Mouse (Mus musculus): ENCODE measurements around the gene Gjb3. TPM values are rescaled to one million over a fixed set of nuclear protein-coding genes. Genes with fewer than 3 reads are reported as not detected.

Gene Gjb3
- polyA plus RNA-seq, 3 experiments from 2014 or later = 0.20 TPM; not detected in 2

DNA sequence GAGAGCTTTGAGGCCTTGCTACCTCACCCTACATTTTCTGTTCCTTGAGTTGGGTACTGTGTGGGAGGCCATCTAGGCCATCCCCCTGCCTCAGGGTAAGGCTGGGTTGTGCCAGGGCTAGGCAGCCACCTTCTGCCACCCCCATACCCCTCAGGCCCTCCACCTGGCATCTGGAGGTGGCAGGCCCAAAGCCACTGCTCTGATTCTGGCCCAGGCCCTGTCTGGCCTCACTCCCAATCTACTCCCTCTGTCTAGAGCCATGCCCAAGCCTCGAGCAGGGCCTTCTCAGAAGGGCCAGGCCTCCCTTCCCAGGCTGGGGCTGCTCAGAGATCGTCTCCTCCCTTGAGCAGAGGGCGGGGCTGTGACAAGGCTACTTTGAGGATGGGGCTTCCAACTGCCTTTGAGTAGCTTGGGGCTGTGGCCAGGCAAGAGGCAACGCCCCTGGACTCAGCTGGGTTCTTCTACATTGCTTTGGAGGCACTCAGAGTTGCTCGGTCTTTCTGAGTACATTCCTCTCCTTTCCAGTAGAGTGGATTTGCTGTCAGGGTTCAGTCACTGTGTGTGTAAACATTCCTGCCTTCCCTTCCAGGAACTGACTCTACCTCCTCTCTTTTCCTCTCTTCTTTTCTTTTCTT, 4.3 kb upstream of the Gjb3 start:
- ATAC-seq = no peak

DNA sequence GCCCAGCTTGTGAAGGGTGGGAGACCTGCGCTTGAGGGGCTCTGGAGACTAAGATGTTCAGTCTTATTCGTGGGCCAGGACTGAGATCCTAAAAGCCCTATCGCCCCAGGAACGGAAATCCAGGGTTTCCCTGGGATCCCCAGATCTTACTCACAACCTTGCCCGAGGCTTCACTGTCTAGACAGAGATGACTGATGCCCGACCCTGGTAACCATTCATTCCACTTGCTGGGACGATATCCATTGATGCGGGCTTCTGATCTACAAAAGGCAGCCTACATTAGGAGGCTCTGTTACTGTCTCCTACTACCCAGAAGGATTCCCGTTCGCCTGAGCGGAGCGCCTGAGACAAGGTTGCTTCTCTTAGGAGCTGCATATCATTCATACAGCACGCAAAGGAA, 527 bp upstream of the Gjb3 start:
- no peak for ATAC-seq

DNA sequence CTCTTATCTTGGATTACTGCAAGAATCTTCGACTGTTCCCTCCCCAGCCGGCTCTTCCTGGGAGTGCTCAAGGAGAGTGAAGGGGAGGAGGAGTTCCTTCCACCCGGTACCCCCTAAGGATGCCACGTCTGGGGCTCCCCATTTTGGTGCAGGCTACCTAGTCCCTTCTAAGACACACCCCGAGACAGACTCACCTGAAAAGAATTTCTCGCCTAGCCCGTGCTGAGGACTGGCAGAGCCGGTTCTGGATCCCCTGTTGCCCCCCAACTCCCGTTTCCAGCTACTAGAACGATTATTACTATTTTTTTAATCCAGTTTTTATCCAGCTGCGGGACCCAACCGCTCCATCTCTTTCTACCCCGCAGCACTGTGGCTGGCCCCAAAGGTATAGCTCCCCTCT, 893 bp downstream of the Gjb3 start:
- ATAC-seq = no peak

DNA sequence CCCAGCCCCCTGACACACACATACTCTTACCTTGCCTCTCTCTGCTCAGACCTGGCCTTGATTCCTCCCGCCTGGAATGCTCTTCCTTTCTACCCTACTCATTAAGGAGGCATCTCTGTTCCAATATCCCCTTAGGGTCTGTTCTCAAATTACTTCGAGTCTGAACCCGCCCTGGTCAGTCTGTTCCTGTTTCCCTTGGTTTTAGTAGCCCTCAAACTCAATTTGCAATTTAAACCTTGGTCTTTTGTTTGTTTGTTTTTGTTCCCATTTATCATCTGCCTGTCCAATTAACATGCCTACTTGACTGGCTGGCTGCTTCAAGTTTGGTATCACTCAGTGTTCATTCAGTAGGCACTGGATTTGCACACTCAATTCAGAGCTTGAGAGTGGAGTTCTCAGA, 1.6 kb downstream of the Gjb3 start:
- ATAC-seq = no peak

DNA sequence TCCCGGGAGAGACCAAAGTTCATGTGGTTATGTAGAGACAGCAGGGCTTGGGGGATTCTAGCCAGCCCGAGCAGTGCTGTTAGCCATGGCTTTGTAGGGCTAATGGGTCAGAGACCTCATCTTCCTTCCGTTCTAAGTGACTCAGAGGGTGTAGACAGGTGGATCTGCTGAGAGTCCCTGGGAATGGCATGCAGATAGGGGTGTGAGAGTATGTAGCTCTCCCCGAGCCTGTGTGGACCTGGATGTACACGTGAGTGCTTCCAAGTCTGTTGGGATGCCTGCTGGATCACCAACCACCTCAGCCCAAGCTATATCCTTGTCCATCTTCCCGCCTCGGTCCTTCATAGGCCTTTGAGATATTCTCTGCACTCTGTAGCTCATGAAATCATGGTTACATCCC, 2.3 kb downstream of the Gjb3 start:
- ATAC-seq = no peak

DNA sequence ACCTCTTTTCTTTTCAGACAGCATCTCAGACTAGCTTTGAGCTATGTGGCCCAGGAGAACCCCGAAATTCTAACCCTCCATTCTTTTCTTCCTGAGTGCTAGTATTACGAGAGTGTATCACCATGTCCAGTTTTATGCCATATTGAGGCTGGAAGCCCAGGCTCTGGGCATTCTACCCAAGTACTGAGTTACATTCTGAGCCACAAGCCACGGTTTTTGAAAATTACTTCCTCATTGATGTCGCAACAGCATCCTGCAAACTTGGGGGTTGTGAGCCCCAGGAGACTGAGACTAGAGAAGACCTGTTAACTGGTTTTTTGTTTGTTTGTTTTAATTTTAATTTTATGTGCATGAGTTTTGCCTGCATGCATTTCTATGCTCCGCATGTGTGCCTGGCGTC, 2.9 kb downstream of the Gjb3 start:
- ATAC-seq = no peak

DNA sequence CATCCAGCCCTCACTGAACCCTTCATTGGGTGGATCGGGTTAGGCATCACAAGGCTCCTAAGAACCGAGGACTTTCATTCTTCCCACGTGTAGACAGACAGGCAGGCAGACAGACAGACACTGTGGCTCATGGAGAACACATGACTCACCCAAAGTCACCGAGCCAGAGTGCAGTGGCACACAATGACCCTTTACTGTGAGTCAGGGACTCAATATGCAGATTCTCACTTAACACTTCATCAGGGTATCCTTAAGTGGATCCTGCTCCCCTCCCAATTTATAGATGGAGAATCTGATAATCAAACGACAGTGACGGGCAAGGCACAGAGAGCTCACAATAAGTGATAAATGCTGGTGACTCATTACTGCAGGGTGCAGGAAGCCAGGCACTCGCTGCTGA, 3.4 kb downstream of the Gjb3 start:
- no peak for ATAC-seq

DNA sequence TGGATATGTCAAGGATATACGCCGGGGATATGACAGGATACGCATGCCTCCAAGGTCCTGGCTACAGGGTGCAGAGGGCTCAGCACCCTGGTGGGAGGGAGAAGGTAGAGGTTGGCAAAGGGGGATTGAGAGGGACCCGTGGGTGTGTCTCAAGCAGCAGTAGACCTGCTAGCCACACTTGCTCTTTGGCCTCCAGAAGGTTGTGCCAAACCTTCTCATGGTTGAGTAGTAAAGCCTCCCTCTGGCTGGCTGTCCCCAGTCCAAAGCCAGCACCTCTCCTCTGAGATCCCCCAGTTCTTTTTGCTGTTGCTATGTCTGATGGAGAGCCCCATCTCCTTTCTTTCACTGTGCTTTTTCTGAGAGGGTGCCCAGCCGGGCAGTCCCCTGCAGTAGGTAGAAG, 5.4 kb downstream of the Gjb3 start:
- ATAC-seq = no peak

DNA sequence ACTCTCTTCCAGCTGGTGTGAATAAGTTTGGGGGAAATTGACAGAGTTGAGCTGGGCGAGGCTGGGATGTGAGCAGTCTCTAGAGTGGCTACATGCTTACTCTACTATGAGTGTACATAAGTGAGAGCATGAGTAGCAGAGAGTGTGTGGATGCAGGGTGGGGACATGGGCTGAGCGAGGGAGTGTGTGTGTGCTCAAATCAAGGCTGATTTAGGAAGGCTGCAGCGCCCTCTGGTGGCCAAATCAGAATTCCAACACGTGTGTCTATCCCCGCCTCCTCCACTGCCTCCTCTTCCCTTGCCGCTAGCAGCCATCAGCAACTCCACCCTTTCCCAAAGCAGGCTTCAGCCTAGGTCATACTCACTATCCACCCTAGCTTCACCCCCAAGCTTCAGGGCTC, 5.9 kb downstream of the Gjb3 start:
- no peak for ATAC-seq

DNA sequence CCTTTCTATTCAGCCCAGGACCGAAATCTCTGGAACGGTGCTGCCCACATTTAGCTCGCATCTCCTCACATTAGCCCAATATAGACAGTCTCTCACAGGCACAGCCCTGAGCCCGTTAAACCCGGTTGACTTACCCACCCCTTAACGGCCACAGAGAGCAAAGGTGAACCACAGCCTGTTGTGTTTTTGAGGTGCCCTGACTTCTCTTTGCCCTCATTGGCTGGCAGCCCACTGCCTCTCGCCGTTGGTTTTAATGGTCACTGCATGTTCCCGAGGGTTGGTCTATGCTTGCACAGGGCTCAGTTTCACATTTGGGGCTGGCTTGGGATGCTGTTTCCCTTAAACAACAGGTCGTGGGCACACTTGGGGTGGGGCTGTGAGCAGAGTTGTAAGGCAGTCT, 6.3 kb downstream of the Gjb3 start:
- ATAC-seq = no peak

DNA sequence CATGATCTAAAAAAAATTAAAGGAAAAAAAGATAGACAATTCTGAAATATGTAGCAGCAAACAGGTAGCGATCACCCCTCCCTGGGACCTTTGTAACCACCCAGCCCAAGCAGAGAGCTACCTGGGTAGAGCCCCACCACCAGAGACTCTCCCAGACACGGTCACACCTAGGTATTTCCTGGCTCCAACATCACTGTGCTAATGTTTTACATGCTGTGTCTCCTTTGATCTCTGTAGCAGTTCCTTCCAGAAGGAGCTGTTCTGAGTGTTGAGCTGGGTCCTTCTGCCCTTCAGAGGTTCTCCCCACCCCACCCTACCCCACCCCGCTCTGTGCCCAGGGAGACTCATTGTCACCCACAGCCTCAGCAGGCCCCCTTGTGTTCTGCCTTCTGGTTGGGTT, 7.0 kb downstream of the Gjb3 start:
- ATAC-seq = no peak

DNA sequence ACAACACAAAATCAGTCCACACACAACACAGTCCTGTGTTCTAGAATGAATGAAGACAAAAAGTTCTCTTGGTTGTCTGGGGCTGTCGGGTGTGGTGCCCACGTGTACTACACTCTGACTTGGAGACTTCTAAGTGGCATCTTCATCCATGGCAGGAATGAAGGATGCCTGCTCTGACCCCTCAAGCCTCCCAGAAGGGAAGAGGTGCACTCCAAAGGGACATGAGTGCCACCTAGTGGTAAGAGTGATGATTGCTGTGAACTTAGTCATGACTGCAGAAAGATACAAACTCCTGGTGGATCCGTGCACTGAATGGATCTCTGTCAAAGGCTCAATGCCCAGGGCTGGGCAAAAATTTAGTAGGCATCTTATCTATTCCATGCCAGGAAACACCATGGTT, 11.0 kb downstream of the Gjb3 start:
- no peak for ATAC-seq

DNA sequence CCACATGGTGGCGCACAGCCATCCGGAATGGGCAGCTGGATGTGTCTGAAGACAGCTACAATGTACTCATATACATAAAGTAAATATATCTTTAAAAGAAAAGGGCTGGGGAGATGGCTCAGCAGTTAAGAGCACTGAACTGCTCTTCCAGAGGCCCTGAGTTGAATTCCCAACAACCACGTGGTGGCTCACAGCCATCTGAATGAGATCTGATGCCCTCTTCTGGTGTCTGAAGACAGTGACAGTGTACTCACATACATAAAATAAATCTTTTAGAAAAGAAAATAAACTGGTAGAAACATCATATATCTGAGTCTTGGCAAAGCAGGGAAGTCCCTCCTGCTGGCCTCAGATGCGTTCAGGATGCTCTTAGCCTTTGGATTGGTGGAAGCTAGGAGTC, 13.5 kb downstream of the Gjb3 start:
- no peak for ATAC-seq

DNA sequence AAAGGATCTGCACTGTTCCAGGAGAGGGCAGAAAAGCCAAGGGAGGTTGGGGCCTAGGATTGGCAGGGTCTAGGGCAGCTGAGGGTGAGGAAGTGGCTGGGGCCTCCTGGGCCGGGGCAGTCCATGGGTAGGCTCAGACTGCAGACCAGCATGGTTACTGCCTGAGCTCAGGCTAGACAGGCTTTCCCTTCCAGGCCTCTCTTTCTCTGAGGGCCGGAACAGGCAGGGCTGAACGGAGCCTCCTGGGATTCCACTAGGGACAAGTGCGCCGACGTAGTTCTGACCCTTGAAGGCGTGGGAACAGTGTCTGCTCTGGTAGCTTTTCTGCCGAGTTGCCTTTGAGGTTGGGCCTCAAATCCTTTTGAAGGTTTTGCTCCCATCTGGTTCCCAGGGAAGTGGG, 14.9 kb downstream of the Gjb3 start:
- no peak for ATAC-seq

DNA sequence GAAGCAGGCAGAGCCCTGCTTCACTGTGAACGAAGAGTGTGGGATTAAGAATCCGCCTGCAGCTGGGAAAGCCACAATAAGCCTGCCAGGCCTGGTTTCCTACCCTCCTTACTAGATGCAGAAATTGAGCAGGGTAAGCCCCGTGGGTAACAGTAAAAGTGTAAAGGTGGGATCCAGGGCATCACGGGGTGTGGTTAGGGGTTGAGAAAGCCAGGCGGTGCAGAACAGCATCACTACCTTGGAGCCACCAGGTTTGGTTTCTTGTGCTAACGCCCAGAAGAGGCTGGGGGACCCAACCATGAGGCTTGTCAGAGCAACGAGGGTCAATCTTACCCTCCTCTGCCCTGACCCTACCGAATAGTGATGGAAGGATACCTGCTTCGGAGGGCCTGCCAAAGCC, 16.1 kb downstream of the Gjb3 start:
- no peak for ATAC-seq

DNA sequence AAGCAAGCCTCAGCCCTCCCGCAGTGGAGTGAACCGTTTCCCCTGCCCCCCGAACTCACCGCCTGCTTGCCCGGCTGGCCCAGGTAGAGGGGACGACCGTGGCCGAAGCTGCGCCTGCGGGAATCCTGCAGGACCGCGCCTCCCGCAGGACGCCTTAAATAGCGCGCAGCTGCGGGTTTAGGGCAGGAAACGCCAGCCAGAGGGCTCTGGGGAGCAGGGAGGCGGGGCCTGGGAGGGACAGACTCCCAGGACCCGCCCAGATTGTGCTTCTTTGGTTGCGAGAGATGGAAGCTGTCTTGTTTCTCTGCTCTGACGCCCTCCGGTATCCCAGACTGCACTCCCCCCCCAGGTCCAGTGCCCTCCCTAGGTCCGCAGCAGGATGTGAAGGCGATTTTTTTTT, 16.8 kb downstream of the Gjb3 start, which contains the start of gene Gja4:
Gene Gja4 (minus strand): TSS at position 179 of the 400 bp plus-strand sequence.
- ATAC-seq = peak; percentile 38

DNA sequence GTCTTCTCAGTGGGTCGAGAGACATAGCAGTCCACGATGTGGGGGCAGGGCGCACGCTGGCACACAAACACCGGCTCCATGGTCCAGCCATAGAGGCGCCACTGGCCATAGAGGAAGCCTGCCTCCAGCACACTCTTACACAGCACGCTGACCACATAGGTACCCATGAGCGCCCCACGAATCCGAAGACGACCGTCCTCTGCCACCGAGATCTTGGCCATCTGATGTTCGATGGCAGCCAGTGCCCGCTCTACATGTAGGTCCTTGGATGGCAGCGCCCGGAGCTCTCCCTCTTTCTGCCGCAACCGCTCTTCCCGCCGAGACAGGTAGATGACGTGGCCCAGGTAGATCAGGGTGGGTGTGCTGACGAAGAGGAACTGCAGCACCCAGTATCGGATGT, 18.3 kb downstream of the Gjb3 start:
- no peak for ATAC-seq

DNA sequence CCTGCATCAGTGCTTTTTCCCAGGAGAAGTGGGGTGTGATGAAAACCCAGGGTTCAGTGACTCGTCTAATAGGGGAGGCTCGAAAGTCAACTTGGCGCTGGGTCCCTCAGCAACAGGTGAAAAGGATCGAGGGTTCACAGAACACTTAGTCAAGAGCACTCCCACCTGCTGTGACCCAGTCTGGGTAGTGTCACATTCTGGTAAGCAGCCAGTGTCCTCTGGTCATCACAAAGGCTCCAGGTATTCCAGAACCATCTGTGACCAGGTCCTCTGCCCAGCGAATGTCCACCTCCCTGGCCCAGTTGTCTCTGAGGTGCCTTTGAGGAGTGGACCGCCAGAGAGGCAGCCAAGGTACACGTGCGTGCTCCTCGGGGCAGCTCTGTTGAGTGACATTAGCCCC, 19.1 kb downstream of the Gjb3 start:
- ATAC-seq = no peak

DNA sequence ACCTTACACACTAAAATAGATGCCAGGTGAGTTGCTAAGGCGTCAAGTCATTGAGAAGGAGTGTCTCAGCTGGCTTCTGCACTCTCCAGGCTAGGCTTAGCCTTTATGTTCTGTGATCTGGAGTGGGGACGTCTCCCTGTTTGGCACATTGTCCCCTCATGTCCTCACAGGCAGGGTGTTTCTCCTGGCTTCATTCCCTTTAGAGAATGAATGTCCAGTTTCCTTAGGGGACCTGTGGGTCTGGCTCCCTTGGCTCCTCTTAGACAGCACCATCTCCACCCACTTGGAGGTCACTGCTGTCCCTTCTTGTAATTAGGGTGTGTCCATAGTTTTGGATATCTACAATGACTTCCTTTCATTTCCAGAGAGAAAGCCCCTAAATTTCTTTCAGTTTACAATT, 23.7 kb downstream of the Gjb3 start:
- ATAC-seq = no peak

DNA sequence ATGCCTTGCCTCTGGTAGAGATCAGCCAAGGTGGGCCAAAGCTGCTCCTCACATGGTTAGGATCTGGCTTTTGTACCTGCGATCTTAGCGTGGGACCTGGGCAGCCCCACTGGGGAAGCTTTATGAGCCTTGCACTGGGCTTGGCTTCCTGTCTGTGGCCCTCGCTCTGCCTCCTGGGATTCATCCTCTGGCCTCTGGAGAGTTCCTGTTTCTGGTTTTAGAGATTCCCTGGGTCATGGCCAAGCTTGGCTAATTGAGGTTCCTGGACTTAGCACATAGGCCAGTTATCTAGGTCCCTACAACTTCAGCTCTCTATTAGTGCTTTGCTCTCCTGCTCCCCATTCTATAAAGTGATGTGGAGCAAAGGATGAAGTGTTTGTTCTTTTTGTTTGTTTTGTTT, 26.8 kb downstream of the Gjb3 start:
- ATAC-seq = no peak

DNA sequence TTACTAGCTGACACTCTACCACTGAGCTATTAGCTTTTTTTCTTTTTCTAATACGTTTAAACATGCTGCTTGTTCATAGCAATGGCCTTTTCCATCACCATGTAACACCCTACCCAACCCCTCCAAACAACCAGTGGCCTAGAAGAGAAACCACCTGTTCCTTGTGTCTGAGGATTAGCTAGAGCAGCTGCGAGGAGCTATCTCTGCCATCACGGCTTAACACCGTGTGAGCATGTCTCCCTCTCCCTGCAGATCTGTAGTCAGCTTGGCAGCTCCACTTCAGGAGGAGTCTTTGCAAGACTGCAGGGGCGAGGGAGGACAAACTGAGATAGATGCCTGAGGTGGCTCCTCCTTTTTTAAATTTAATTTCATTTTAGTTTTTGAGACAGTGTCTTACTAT, 30.1 kb downstream of the Gjb3 start:
- ATAC-seq = no peak

DNA sequence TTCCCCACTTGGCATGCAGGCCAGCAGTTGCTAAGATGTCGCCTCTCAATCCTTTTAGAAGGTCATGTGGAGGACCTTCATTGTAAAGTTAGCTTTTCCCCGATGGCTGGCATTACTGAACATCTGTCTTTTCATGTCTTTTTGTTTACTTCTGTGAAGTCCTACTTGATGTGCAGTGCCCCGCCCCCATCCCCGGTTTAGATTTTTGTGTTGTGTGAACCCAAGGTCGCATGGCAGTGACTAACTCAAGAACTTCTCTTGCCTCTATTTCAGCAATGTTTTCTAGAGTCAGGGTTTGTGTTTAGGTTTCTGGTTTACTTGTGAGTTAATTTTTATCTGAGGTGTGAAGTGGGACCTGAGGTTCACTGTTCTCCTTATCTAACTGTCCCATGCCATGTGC, 38.0 kb downstream of the Gjb3 start:
- no peak for ATAC-seq

DNA sequence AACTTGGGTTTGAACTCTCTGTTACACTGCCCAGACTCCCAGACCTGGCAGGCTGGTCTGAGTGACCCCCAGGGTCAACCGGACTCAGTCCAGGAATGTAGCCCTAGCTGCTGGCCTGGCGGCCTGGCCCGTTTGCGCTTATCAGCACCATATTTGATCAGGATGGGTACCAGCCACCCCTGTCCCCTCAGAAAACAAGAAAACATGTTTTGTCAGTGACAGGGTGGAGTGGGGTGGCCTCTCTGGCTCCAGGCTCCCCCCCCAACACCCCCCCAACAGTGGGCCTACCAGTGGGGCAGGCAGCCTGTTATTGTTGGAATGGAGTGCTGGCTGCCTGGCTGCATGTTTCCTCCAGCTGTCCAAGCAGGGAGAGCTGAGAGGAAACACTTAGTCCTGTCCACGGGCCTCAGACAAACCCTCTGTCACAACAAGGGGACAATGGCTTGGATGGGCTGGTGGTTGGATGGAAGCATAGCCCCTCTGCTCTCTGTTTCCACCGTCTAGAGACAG, 41.5 kb downstream of the Gjb3 start:
- no peak for ATAC-seq

DNA sequence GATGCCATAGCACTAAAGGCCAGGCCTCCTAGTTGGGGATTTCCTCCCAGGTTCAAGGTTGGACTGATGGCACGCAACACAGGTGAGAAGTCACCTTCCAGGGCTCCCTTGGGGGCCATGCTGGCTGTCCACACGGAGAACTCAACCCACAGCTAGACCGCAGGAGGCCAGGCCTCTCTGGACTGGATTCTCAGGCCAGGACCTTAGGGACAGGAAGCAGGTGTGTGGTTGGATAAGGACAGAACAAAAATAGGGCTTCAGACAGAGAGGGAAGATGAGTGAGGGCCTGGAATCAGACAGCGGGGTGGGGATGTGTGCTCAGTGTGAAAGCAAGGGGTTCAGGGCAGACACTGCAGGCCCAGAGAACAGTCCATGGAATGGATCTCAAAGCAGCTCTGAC, 43.7 kb downstream of the Gjb3 start:
- ATAC-seq = no peak

DNA sequence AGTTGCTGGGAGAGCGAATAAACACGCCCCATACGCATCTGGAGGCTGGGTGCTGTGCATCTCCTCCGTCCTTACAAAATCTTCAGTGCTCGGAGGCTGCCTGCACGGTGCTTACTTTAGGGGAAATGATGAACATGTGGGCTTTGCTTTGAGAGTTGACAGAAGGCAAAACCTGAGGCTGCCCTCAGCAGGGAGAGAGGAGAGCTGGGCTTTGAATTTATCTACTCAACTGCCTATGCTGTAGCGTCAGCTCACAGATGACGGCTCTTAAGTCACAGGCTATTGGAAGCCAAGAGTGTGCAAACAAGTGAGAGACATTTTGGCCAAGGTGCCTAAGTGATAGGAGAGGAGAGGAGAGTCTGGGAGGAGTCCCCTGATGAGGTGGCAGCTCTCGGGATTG, 51.4 kb downstream of the Gjb3 start:
- ATAC-seq = no peak
